Mouse (Mus musculus): ENCODE measurements at regions not wholly inside any gene's neighbourhood (a gene's known extent, or its start where the extent isn't known, plus 50 kb on each side); places are given as distances from the start of the nearest gene placed in this dataset.

- no peak for TF ChIP-seq CTCF (conservative IDR thresholded peaks at IDR 0.05; ENCODE audit: insufficient read depth, insufficient read length, low read depth, low read length)
- TF ChIP-seq POLR2A (IDR thresholded peaks at IDR 0.05; ENCODE audit: low read depth, low read length) = no peak
Measured at GRCm38 (mm10) chr5:101381361-101381760, 283.4 kb downstream of the Nkx6-1 start.
